Mouse (Mus musculus) liver, embryonic 15.5 days (tissue): ENCODE results near the gene Cyth3. TPM values are rescaled to one million over a fixed set of nuclear protein-coding genes. Genes with fewer than 3 reads are reported as not detected.

Experiments
- ATAC-seq: fragments of 200-750 bp; cut with Nextera tagmentation; 2 replicates; pipeline ENCODE4 v1.8.0; 2017; ENCODE audit warnings: moderate number of reproducible peaks, mild to moderate bottlenecking, moderate library complexity; ENCODE audit not compliant: insufficient read depth
- H3K27ac ChIP-seq: fragments of 300-500 bp; sonication (generic); replicated peaks from 2 replicates; pipeline ENCODE4 v1.5.1; 2015; ENCODE audit warnings: mild to moderate bottlenecking, inconsistent platforms
- H3K27me3 ChIP-seq: fragments of 300-500 bp; sonication (generic); 2 replicates; pipeline ENCODE4 v1.6.1; 2015; ENCODE audit warnings: mild to moderate bottlenecking, inconsistent platforms
- H3K36me3 ChIP-seq: fragments of 300-500 bp; sonication (generic); replicated peaks from 2 replicates; pipeline ENCODE4 v1.6.1; 2015; ENCODE audit warnings: moderate library complexity, mild to moderate bottlenecking, inconsistent platforms
- H3K4me1 ChIP-seq: fragments of 300-500 bp; sonication (generic); replicated peaks from 2 replicates; pipeline ENCODE4 v1.6.1; 2015; ENCODE audit warnings: inconsistent platforms
- H3K4me2 ChIP-seq: fragments of 300-500 bp; sonication (generic); 2 replicates; pipeline ENCODE4 v1.6.1; 2015; ENCODE audit warnings: moderate library complexity, mild to moderate bottlenecking, inconsistent platforms
- H3K4me3 ChIP-seq: fragments of 300-500 bp; sonication (generic); replicated peaks from 2 replicates; pipeline ENCODE4 v1.5.1; 2015; ENCODE audit warnings: mild to moderate bottlenecking, inconsistent platforms
- H3K9ac ChIP-seq: fragments of 300-500 bp; sonication (generic); 2 replicates; pipeline ENCODE4 v1.6.1; 2015; ENCODE audit warnings: moderate library complexity, mild to moderate bottlenecking, inconsistent platforms
- H3K9me3 ChIP-seq: fragments of 300-500 bp; sonication (generic); replicated peaks from 2 replicates; pipeline ENCODE4 v1.6.1; 2016; ENCODE audit warnings: inconsistent platforms
- WGBS: fragments of 180-500 bp; shearing (Covaris S2); methylation state at CpG from one replicate; pipeline ENCODE4 v1.1.7; 2015; ENCODE audit warnings: mixed read lengths; ENCODE audit not compliant: insufficient replicate concordance; 5-methylcytosine and 5-hydroxymethylcytosine counted together
- polyA plus RNA-seq: library from polyadenylated mRNA; unstranded; fragments of >200 nt; fragmentation: Nextera tagmentation; extraction: Ambion mirVana; gene quantifications from 2 replicates; pipeline ENCODE4 v1.2.1, GENCODE M21; 2015

Cyth3 gene
- polyA plus RNA-seq, 1 experiment from 2014 or later: 35.7 TPM

DNA sequence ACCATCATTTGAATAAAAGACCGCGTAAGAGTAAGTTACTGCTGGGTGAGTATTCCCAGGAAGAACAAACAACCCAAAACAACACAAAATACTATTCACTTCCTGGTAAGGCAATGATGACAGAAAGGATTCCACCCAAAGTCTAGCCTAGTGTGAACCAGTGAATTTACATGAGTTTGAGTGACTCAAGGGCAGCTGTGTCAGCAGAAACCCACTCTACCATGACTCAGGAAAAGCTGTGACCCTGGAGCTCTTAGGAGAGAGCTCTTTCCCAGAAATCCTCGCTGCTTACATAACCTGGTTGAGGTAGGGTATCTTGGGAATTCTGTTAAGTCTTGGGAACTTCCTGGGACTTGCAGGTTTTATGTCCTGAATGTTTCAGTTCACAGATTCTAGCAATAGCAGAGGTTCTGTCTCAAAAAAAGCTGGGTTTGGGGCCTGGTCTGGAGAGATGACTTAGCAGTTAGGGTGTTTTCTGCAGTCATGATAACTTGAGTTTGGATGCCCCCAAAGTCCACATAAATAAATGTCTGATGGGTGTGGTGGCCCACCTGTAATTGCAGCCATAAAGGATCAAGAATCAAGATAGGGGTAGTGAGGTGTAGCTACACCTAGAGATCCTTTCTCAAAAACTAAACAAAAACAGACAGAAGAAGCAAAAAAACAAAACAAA, 5.5 kb upstream of the Cyth3 start:
- H3K4me3 ChIP-seq: no peak overlapping the region
- no peak; the same call in 1 of the 2 replicates for ATAC-seq
- 81% methylated on average over 3 of the region's 3 CpGs for WGBS
- no peaks in the 10 kb centered on the region for H3K9me3 ChIP-seq
- no peak overlapping the region for H3K9ac ChIP-seq
- H3K27ac ChIP-seq: 0 out of 2 replicates have a peak overlapping the region, but pooled peaks have one; percentile 8
- no peaks in the 10 kb centered on the region for H3K36me3 ChIP-seq
- H3K27me3 ChIP-seq: no peaks in the 10 kb centered on the region; the same call in none of the 2 replicates
- H3K4me2 ChIP-seq: no peak overlapping the region
- H3K4me1 ChIP-seq: peaks cover 34% of the 10 kb centered on the region

DNA sequence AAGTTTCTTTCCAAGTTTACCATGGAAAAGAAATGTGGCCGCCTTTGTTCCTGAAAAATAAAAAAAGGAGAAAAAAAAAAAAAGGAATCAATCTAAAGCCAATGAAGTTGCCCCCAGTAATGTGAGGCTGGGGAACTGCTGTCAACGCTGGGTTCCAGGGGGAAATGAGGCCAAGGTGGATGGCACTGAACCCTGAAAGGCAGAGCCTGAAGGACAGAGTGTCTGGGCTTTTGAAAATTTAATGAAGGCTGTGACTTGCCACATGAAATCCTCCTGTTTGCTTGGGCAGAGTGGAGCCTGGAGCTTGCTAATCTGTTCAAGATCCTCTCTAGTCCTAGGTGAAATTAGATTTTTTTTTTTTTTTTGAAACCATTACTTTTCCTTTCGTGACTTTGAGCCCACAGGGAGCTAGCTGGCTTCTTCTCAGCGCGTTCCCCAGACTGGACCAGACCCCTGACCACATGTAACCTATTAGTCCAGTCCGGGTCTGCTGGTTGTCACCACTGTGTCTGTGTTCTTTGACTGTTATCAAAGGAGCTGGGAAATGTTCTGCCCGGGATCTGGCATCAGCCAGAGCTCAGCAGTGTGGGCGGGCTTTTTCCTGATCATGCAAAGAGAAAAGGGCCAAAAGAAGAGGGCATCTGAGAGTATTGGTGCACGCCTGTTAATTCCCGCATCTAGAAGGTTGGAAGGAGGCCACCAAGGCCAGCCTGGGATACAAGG, 4.6 kb upstream of the Cyth3 start:
- Histone ChIP-seq H3K4me3 (no peak overlapping the region), H3K9ac (no peak overlapping the region), H3K27me3 (no peaks in the 10 kb centered on the region; the same call in 1 of the 2 replicates), H3K4me1 (peaks cover 39% of the 10 kb centered on the region), H3K27ac (peak overlapping the region; percentile 51; the same call in 1 of the 2 replicates), H3K36me3 (no peaks in the 10 kb centered on the region), H3K9me3 (no peaks in the 10 kb centered on the region), H3K4me2 (no peak overlapping the region)
- no peak for ATAC-seq
- WGBS: 56% methylated on average over 10 of the region's 10 CpGs

DNA sequence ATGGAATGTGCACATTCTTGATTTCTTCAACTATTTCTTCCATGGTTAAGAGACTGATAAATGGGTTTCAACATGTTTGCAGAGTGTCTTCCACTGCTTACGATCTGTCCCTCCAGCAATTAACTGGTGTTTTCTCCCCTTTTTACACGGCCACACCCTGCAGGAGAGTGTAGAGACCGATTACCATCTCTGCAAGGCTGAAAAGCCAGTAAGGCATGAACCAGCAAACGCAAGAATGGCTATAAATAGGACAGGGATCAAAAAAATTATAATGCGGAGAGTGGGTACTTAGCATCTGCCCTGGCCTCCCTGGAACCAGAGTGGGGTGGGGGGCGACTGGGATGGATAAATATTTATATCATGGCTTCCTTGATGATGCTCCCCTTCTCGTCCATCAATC, 3.7 kb upstream of the Cyth3 start:
- 24% methylated on average over 7 of the region's 7 CpGs for WGBS
- H3K4me1 ChIP-seq: peaks cover 48% of the 10 kb centered on the region
- H3K36me3 ChIP-seq: no peaks in the 10 kb centered on the region
- ATAC-seq: no peak
- H3K27ac ChIP-seq: no peak overlapping the region
- H3K9ac ChIP-seq: no peak overlapping the region
- no peak overlapping the region for H3K4me3 ChIP-seq
- peak overlapping the region; percentile 34 for H3K4me2 ChIP-seq
- no peaks in the 10 kb centered on the region for H3K27me3 ChIP-seq
- H3K9me3 ChIP-seq: no peaks in the 10 kb centered on the region

DNA sequence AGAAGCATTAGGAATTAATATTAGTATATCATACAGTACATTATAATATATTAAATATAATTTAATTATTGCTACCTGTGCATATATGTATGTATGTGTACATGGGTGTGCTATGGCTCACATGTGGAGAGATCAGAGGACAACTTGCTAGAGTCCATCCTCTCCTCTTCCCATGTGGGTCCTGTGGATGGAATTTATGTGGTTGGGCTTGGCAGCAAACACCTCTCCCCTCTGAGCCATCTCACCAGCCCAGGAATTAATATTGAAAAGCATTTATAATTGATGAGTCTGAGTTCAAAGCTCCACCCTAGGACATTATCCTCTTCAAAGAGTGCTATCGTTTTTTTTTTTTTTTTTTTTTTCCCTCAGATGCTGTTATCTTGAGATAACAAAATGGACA, 2.1 kb upstream of the Cyth3 start:
- no peak overlapping the region for H3K4me3 ChIP-seq
- H3K4me2 ChIP-seq: no peak overlapping the region
- no peak for ATAC-seq
- H3K27me3 ChIP-seq: no peaks in the 10 kb centered on the region
- H3K36me3 ChIP-seq: no peaks in the 10 kb centered on the region
- H3K9me3 ChIP-seq: no peaks in the 10 kb centered on the region
- WGBS: 5% methylated on average over 1 of the region's 1 CpGs
- no peak overlapping the region for H3K9ac ChIP-seq
- H3K4me1 ChIP-seq: peaks cover 61% of the 10 kb centered on the region
- H3K27ac ChIP-seq: no peak overlapping the region

DNA sequence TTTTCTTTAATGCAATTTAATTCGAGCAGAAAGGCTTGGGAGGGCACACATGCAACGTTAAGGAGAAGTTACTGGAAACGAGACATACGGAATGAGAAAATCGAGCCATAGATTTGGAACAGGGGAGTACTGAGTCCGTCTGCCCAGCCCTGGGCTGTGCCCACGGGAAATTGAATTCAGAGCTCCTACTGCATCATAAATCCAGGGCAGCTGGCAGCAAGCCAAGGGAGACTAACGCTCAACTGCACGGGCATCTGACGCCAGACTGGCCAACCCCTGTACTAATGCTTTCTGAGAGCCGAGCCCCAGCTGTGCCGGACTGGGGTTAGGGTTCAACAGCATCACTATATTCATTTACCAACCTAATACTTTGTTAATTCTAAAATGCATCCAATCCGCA, 1.3 kb upstream of the Cyth3 start:
- no peak for ATAC-seq

DNA sequence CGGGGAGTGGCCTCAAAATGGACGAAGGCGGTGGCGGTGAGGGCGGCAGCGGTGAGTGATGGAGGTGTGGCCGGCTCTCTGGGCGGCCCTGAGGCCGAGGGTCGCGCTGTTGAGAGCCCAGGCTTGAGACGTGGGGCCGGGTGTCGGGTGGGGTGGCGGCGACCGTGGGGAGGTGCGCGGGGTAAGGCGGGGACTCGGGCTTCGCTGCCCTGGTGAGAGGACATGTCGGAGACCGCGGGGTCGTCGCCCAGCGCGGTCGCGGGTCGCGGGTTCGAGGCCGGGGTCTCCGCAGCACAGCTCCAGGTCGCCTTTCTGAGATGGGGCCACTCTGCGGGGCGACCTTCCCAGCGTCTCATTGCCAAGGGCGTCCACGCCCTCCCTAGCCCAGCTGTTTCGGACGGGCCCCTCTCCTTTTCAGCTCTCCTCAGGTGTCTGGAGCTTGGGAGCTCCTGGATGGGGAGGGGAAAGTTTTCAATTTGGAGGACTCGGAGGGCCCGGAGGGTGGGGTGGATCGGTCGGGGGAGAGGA, 440 bp downstream of the Cyth3 start:
- H3K4me2 ChIP-seq: peak overlapping the region; percentile 78
- H3K4me3 ChIP-seq: peak overlapping the region; percentile 99
- H3K27me3 ChIP-seq: no peaks in the 10 kb centered on the region
- H3K4me1 ChIP-seq: peaks cover 80% of the 10 kb centered on the region
- H3K9me3 ChIP-seq: no peaks in the 10 kb centered on the region
- no peaks in the 10 kb centered on the region for H3K36me3 ChIP-seq
- peak overlapping the region; percentile 99 for H3K9ac ChIP-seq
- peak overlapping the region; percentile 94 for H3K27ac ChIP-seq
- WGBS: under 1% methylated on average over 48 of the region's 48 CpGs
- ATAC-seq: peak; percentile 64

More for the DNA sequence above, 1.3 kb upstream of the Cyth3 start:
- Histone ChIP-seq H3K27ac (no peak overlapping the region), H3K4me1 (peaks cover 68% of the 10 kb centered on the region), H3K9me3 (no peaks in the 10 kb centered on the region), H3K4me2 (no peak overlapping the region), H3K27me3 (no peaks in the 10 kb centered on the region), H3K36me3 (no peaks in the 10 kb centered on the region), H3K9ac (no peak overlapping the region), H3K4me3 (no peak overlapping the region)
- WGBS: 63% methylated on average over 13 of the region's 13 CpGs

DNA sequence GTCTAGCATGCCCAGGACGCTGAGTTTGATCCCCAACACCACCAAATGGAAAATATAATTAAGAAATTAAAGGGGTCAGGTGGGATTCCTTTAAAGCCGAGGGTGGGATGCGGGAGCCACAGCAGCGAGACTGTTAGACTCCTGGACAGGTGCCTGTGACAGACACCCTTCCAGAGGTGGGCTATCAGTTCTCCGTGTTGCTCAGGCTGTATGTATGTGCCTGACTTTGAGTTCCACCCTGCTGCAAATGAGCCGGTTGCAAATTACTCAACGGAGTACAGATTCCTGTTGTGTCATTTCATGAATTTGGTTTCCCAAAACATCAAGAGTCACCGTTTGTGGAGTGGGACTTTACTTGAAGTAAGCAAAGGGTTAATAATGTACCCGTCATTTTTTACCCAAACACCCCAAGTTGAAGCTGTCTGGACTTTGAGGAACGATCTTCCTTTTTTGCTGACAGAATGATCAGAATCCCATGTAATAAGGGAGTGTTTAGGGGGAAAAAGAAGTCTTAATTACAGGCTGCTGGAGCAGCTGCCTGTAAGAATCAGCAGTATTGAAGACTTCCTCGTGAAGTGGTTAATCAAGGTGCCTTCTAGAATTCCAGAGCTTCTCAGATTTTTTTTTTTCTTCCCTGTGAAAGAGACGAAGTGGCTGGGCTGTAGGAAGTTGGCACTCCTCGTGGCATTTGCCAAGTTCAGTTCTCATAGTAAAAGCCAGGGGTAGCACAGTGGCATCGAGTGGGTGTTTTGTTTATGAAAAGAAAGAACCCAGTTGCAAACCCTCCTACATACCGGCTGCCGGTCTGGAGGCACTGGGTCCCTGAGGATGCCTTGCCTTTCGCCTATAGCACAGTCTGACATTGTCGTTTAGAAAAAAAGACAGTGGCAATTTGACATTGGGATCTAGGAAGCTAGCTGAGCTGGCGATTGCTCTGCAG, 1.4 kb downstream of the Cyth3 start:
- peak; percentile 29 for ATAC-seq

DNA sequence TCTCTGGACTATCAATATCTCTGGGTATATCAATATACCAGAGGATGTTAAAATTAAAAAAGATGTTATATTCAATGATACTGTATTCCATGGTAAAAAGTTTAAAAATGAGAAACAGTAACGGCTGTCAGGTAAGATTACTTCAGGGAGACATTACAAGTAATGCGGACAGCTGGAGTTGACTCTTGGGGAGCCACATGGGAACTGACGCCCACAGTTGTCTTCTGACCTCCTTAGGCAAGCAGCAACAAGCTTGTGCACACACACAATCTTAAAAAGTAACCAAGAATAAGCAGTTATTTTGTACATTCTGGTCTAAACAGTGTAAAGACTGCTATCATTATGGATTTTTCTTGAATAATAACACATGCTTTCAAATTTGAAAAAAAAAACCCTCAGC, 2.2 kb downstream of the Cyth3 start:
- H3K27ac ChIP-seq: peak overlapping the region; percentile 94
- peak overlapping the region; percentile 78 for H3K4me2 ChIP-seq
- peak overlapping the region; percentile 99 for H3K4me3 ChIP-seq
- WGBS: 39% methylated on average over 3 of the region's 3 CpGs
- peak overlapping the region; percentile 99 for H3K9ac ChIP-seq
- peaks cover 3% of the 10 kb centered on the region; the same call in 1 of the 2 replicates for H3K36me3 ChIP-seq
- no peaks in the 10 kb centered on the region for H3K27me3 ChIP-seq
- H3K9me3 ChIP-seq: no peaks in the 10 kb centered on the region
- H3K4me1 ChIP-seq: peaks cover 83% of the 10 kb centered on the region
- no peak for ATAC-seq

More for the DNA sequence above, 1.4 kb downstream of the Cyth3 start:
- Histone ChIP-seq H3K4me2 (peak overlapping the region; percentile 78), H3K36me3 (no peaks in the 10 kb centered on the region), H3K27ac (peak overlapping the region; percentile 94), H3K4me3 (peak overlapping the region; percentile 99), H3K9ac (peak overlapping the region; percentile 99), H3K27me3 (no peaks in the 10 kb centered on the region), H3K9me3 (no peaks in the 10 kb centered on the region), H3K4me1 (peaks cover 80% of the 10 kb centered on the region)
- WGBS: 21% methylated on average over 19 of the region's 19 CpGs

DNA sequence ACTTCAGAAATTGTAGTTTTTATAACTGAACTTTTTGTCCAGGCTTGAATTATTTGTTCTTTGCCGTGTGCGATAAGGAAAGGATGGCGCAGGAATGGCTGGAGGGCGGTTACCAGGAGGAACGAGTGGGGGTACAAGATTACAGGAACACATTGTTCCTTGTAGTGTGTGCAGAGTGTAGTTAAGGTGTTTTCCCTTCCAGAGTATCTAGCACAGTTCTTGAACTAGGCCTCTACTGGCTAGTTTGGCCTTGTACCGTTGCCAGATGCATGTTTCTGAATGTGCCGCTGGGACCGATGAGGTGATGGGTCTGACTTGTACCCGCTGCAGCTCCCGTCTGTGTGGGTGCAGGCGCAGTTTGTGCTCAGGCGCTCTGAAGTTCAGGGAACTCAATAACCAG, 3.2 kb downstream of the Cyth3 start:
- peak overlapping the region; percentile 96 for H3K27ac ChIP-seq
- peak overlapping the region; percentile 78 for H3K4me2 ChIP-seq
- peak overlapping the region; percentile 67 for H3K9ac ChIP-seq
- ATAC-seq: peak; percentile 75
- H3K4me1 ChIP-seq: peaks cover 86% of the 10 kb centered on the region
- WGBS: 26% methylated on average over 12 of the region's 12 CpGs
- peak overlapping the region; percentile 57 for H3K4me3 ChIP-seq
- H3K27me3 ChIP-seq: no peaks in the 10 kb centered on the region
- H3K36me3 ChIP-seq: peaks cover 12% of the 10 kb centered on the region
- no peaks in the 10 kb centered on the region for H3K9me3 ChIP-seq

DNA sequence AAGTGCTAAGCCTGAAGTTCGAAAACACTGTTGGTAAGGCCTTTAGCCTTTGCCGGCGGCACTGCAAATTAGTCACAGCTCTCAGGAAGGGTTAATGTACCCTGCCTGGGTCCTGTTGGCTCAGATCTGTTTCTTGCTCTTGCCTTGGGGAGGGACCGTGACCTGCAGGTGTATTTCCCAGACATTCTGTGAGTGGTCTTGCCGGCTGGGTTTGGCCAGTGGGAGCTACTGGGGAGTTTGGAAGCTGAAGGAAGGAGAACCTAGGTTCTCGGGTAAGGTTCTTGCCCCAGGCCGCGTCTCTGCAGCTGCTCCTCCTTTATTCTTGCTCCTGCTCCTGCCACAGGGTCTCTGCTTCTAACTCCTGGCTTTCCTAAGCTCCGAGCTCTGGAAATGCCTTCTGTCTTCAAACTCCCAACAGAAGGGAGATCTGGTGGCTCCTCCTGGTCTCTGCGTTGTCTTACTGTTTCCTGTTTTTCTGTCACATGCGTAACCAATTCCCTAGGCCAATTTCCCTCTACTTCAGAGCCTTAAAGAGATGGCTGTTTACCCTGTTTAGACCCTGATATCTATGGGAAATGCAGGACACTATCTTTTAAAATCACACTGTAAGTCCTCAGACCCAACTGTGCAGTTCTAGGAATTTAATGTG, 3.8 kb downstream of the Cyth3 start:
- Histone ChIP-seq H3K9ac (peak overlapping the region; percentile 67), H3K27me3 (no peaks in the 10 kb centered on the region), H3K4me1 (peaks cover 86% of the 10 kb centered on the region), H3K9me3 (no peaks in the 10 kb centered on the region), H3K4me2 (peak overlapping the region; percentile 78), H3K4me3 (peak overlapping the region; percentile 57), H3K36me3 (peaks cover 15% of the 10 kb centered on the region), H3K27ac (peak overlapping the region; percentile 96)
- 27% methylated on average over 11 of the region's 11 CpGs for WGBS
- ATAC-seq: 0 out of 2 replicates have a peak, but pooled peaks have one; percentile 1
